Mouse (Mus musculus): ENCODE measurements around the gene Ndufs3. TPM values are rescaled to one million over a fixed set of nuclear protein-coding genes. Genes with fewer than 3 reads are reported as not detected.

Gene Ndufs3
- polyA plus RNA-seq, 1 experiment: 11.4 TPM

- TF ChIP-seq TAL1 (IDR thresholded peaks at IDR 0.05; ENCODE audit: low read length) (no peak), GATA1 (IDR thresholded peaks at IDR 0.05; ENCODE audit: low read length) (no peak)
- Histone ChIP-seq H3K4me1 (ENCODE audit: control insufficient read depth) (peaks cover 46% of the 10 kb centered on the region), H3K36me3 (ENCODE audit: control insufficient read depth) (peaks cover 24% of the 10 kb centered on the region), H3K27me3 (ENCODE audit: control insufficient read depth) (no peaks in the 10 kb centered on the region), H3K9me3 (ENCODE audit: control insufficient read depth, low read length) (no peaks in the 10 kb centered on the region), H3K4me3 (replicated peaks) (peak overlapping the region; percentile 89)
Measured at GRCm38 (mm10) chr2:90846597-90846954, 58.1 kb downstream of the Ndufs3 start.

- Histone ChIP-seq H3K27me3 (ENCODE audit: control insufficient read depth) (no peaks in the 10 kb centered on the region), H3K4me1 (ENCODE audit: control insufficient read depth) (peaks cover 45% of the 10 kb centered on the region), H3K36me3 (ENCODE audit: control insufficient read depth) (peaks cover 20% of the 10 kb centered on the region), H3K9me3 (ENCODE audit: control insufficient read depth, low read length) (no peaks in the 10 kb centered on the region), H3K4me3 (replicated peaks) (peak overlapping the region; percentile 89)
- TF ChIP-seq GATA1 (IDR thresholded peaks at IDR 0.05; ENCODE audit: low read length) (no peak), TAL1 (IDR thresholded peaks at IDR 0.05; ENCODE audit: low read length) (no peak)
Measured at GRCm38 (mm10) chr2:90846171-90846570, 58.5 kb downstream of the Ndufs3 start.

GRCm38 (mm10) chr2:90845234-90845633 lies 59.4 kb downstream of the Ndufs3 start:
- no peaks in the 10 kb centered on the region for H3K9me3 ChIP-seq (ENCODE audit: control insufficient read depth, low read length)
- H3K36me3 ChIP-seq (ENCODE audit: control insufficient read depth): peaks cover 10% of the 10 kb centered on the region
- TF ChIP-seq GATA1 (IDR thresholded peaks at IDR 0.05; ENCODE audit: low read length) (no peak), TAL1 (IDR thresholded peaks at IDR 0.05; ENCODE audit: low read length) (no peak)
- H3K4me1 ChIP-seq (ENCODE audit: control insufficient read depth): peaks cover 41% of the 10 kb centered on the region
- no peak overlapping the region for H3K4me3 ChIP-seq (replicated peaks)
- no peaks in the 10 kb centered on the region for H3K27me3 ChIP-seq (ENCODE audit: control insufficient read depth)

Other genes starting within 250 kb of the Ndufs3 start
- 0.41 and 0.84 TPM in 2 replicates for gene Nup160, start 227.6 kb downstream of the Ndufs3 start, polyA plus RNA-seq (2012)
- 3.9 and 6.2 TPM in 2 replicates for gene Fnbp4, start 159.5 kb downstream of the Ndufs3 start, polyA plus RNA-seq (2012)
- gene Agbl2, start 122.1 kb downstream of the Ndufs3 start, polyA plus RNA-seq (2012): not detected in 2 replicates
- 1.8 and 1.9 TPM in 2 replicates for gene Mtch2, start 57.7 kb downstream of the Ndufs3 start, polyA plus RNA-seq (2012)
- gene C1qtnf4, start 19.0 kb downstream of the Ndufs3 start, polyA plus RNA-seq (2012): 3.9 and 5.9 TPM in 2 replicates
- 0.30 and 0.53 TPM in 2 replicates for gene Kbtbd4, start 87 bp downstream of the Ndufs3 start, polyA plus RNA-seq (2012)
- gene Celf1, start 35.6 kb upstream of the Ndufs3 start, polyA plus RNA-seq (2012): 5.1 and 6.5 TPM in 2 replicates
- gene Rapsn, start 130.8 kb upstream of the Ndufs3 start, polyA plus RNA-seq (2012): 0.09 TPM in 1 of 2 replicates, not detected in the other
- gene Psmc3, start 149.2 kb upstream of the Ndufs3 start, polyA plus RNA-seq (2012): 22.2 and 22.3 TPM in 2 replicates
- 1.4 and 2.0 TPM in 2 replicates for gene Slc39a13, start 165.6 kb upstream of the Ndufs3 start, polyA plus RNA-seq (2012)
- gene Spi1, start 177.6 kb upstream of the Ndufs3 start, polyA plus RNA-seq (2012): 0.76 and 0.83 TPM in 2 replicates
- 0.01 TPM in 1 of 2 replicates, not detected in the other for gene Mybpc3, start 213.3 kb upstream of the Ndufs3 start, polyA plus RNA-seq (2012)

Data from erythroblast, embryonic 14.5 days (primary cell).